Mouse (Mus musculus): ENCODE measurements around the gene Arfgap2.

GRCm38 (mm10) chr2:91220501-91220900 lies 44.3 kb upstream of the Arfgap2 start:
- TF ChIP-seq CTCF (IDR thresholded peaks at IDR 0.05; ENCODE audit: low read depth) (no peak), EP300 (IDR thresholded peaks at IDR 0.05; ENCODE audit: low read depth) (no peak)
